Mouse (Mus musculus) thymus, adult 2 months (tissue): Measurements from ENCODE around the gene Ntrk2.

Source experiments
- CTCF ChIP-seq: fragments of 200-500 bp; IDR thresholded peaks from 2 replicates; pipeline ENCODE4 v1.5.1; 2012; ENCODE audit warnings: mild to moderate bottlenecking, control low read depth, low read length, moderate library complexity, borderline replicate concordance; ENCODE audit not compliant: control insufficient read depth, poor library complexity, insufficient read depth; ENCODE audit errors: extremely low read depth
- POLR2A ChIP-seq: fragments of 200-500 bp; IDR thresholded peaks from 2 replicates; pipeline ENCODE4 v1.6.1; 2012; ENCODE audit warnings: mild to moderate bottlenecking, low read length, control low read depth, moderate library complexity; ENCODE audit not compliant: control insufficient read depth, poor library complexity, insufficient read depth; ENCODE audit errors: extremely low read depth

DNA sequence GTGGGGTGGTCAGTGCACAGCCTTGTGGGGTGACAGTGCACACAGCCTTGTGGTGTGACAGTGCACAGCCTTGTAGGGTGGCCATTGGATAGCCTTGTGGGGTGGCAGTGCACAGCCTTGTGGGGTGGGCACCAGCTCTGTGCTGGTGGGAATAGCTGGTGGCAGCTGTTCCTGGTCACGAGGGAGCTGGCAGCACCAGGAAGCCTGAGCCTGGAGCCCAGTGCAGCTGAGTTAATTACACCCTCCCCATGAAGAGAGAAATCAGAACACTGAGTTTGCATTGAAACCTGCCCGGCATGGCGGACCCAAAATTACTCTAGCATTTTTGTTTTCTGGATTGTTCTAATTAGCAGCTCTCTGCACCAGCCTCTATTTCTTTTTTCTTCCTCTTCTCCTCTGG lies 259.3 kb downstream of the Ntrk2 start:
- TF ChIP-seq CTCF (no peak), POLR2A (no peak)
